Mouse (Mus musculus) ovary, adult 10 weeks (tissue): ENCODE data around the gene Kazald1. TPM values are rescaled to one million over a fixed set of nuclear protein-coding genes. Genes with fewer than 3 reads are reported as not detected.

Source experiments
- polyA plus RNA-seq: library from polyadenylated mRNA; stranded (reverse); fragments of 350-450 nt; fragmentation: Illumina TruSeq; extraction: RNeasy Lipid Tissue Mini Kit (QIAGEN cat#74804); gene quantifications from one replicate; pipeline ENCODE4 v1.2.3, GENCODE M21; 2014

Kazald1 gene
- 1.5 TPM for polyA plus RNA-seq

GRCm38 (mm10) chr19:45074580-45075322 lies at the start of gene Kazald1:
Kazald1 (plus strand) TSS chr19:45075241.

DNA sequence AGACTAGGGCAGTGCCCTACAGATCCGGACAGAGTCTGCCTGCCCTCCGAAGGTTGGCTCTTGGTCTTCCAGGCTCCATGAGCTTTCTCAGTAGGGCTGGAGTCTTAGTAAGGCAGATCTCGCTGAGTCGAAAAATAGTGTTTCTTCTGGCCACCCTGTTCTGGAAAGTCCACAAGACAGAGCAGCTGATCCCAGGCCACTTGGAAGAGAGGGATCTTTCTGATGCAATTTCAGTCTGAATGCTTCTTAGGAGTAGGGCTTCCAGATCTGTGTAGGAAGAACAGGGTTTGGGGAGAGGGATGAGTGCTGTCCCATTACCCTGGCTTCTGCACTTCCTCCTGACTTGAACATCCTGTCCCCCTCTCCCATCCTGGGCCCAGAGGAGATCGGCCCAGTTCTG lies 29.4 kb upstream of the Kazald1 start, which contains the start of gene Pdzd7:
TSS of gene Pdzd7 (minus strand) at position 67 of the 400 bp plus-strand sequence.

GRCm38 (mm10) chr19:45047417-45047934 lies 27.6 kb upstream of the Kazald1 start, which contains the start of gene Sfxn3:
Sfxn3 (plus strand) TSS chr19:45047503.

Other genes with a start within 250 kb of the Kazald1 start
- gene Slf2, start 144.1 kb upstream of the Kazald1 start, polyA plus RNA-seq: 126 TPM
- 0.29 TPM for gene Sema4g, start 86.1 kb upstream of the Kazald1 start, polyA plus RNA-seq
- gene Twnk, start 69.6 kb upstream of the Kazald1 start, polyA plus RNA-seq: 8.5 TPM
- 9.9 TPM for gene Mrpl43, start 68.8 kb upstream of the Kazald1 start, polyA plus RNA-seq
- gene Lzts2, start 60.8 kb upstream of the Kazald1 start, polyA plus RNA-seq: 14.3 TPM
- 0.26 TPM for gene Pdzd7, start 29.5 kb upstream of the Kazald1 start, polyA plus RNA-seq
- 22.3 TPM for gene Sfxn3, start 27.7 kb upstream of the Kazald1 start, polyA plus RNA-seq
- gene Tlx1, start 75.4 kb downstream of the Kazald1 start, polyA plus RNA-seq: not detected
- 0.29 TPM for gene Lbx1, start 160.6 kb downstream of the Kazald1 start, polyA plus RNA-seq